Mouse (Mus musculus) thymus, adult 18-20 months (tissue): Measurements from ENCODE around the gene Ctdsp2.

Experiments used
- DNase-seq, 2 experiments: peaks; one replicate each; pipeline ENCODE4 v3.0.0; 2022; ENCODE audit warnings: mixed read lengths in 2 of 2

The Ctdsp2 gene

GRCm38 (mm10) chr10:126978277-126978994 is at the start of gene Ctdsp2:
Ctdsp2 (plus strand) TSS chr10:126978717.
- DNase-seq, result peak; percentile 97 to 98

- no peak for DNase-seq
Measured at GRCm38 (mm10) chr10:126928819-126929206, 49.7 kb upstream of the Ctdsp2 start.

DNA sequence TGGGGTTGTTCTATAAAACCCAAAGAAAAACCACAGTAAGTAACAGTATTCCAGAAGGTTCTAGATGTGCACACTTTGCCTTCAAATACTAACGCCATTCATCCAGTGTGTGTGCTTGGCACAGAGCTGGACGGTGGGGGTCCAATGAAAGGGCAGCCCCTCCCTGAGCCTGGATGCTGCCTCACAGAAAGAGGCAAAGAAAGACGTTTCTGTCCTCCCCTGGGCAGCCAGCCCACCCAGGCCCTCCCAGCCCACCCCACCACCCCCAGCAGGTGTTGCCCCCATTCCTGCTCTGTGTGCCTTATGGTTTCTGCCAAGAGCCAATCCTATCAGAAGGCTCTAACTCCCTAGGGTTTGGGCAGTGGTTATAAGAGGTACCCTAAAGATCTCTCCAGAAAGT is 49.0 kb upstream of the Ctdsp2 start:
- no peak for DNase-seq

DNA sequence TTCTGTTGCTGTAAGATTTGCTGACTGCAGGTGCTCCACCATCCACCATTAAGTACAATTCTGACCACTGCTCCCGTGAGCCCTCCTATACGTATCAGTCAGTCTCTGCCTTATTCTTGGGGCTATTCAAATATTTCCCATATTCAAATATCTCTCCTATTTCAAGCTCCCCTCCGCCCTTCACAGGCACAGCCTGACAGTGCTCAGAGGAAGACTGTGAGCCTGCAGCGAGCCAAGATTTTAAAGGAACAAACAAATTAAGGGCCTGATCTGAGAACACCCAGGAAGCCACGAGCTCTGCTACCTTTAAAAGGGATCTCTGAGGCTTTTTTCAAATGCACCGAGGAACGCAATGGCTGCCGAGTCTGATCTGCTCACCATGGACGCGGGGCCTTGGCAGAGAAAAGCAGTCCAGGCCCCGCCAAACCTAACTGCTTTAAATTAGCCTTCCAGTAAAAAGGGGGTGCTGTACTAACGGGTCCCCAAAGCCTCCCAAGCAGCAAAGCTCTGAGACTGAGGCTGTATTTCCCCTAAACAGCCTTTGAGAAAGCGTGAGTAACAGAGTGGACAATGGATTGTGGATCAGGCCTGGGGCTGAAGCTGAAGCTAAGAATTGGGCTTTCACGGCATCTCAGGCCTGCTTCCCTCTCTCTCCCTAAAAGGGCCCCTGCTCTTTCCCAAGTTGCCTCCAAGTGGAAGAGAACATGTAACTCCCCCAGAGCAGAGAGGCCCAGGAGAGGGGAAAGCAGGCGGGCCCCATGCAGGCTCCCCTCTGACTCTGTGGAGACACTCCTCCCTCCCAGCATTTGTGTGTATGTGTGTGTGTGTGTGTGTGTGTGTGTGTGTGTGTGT is 48.0 kb upstream of the Ctdsp2 start:
- no peak for DNase-seq

GRCm38 (mm10) chr10:126931123-126931759 is 47.3 kb upstream of the Ctdsp2 start:
- DNase-seq, result no peak

DNA sequence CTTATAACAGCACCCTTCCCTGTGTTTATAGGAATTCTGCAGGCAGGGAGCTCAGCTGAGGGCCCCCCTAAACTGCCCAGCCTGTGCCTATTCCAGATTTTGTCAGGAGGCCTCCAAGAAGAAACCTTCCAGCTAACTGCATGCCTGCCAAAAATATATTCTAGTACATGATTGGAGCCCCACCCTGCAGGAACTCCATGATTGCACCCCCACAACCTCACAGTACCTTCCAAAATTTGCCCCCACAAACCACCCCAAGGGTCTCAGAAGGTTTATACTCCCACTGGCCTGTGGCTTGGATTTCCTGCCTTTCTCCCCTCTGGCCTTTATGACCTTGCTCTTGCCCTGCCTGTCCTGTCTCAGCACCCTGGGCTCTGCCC is 46.8 kb upstream of the Ctdsp2 start:
- no peak for DNase-seq

- no peak for DNase-seq
Measured at GRCm38 (mm10) chr10:126934561-126934960, 44.0 kb upstream of the Ctdsp2 start.

DNA sequence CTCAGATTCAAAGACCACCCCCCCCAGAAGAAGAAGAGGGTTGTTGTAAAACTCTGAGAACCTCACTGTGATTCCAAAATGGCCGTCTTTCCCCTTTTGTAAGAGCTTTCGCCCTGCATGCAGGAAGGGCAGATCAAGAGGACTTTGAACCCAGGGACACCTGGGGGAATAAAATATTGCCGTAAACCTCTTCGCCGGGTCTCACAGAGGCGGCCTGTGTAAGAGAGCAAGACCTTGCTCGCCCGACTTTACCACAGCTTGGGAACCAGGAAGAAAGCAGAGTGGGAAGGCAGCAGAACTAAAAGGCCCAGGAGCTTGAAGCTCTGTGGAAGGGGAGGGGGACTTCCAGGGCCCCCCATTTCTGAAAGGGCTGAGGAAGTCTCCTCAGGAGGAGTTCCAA is 43.4 kb upstream of the Ctdsp2 start:
- DNase-seq, result no peak

GRCm38 (mm10) chr10:126935556-126936381 is 42.7 kb upstream of the Ctdsp2 start:
- DNase-seq, result peak in 1 of 2 experiments; percentile 27

DNA sequence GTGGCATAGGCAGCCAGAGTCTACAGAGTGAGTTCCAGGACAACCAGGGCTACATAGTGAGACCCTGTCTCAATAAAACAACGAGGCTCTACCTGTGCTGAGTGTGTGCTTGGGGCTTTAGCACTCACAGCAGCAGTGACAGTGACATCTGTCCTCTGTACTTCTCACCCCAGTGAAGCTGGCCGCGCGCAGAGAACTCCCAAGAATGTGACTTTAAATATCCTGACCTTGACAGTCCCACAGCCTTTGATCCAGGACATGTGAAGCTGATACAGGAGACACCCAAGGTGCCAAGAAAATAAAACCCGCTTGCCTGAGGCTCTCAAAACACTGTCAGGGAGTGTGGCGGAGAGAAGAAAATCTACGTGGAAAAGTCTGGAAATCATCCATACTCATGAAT is 37.6 kb upstream of the Ctdsp2 start:
- no peak for DNase-seq

DNA sequence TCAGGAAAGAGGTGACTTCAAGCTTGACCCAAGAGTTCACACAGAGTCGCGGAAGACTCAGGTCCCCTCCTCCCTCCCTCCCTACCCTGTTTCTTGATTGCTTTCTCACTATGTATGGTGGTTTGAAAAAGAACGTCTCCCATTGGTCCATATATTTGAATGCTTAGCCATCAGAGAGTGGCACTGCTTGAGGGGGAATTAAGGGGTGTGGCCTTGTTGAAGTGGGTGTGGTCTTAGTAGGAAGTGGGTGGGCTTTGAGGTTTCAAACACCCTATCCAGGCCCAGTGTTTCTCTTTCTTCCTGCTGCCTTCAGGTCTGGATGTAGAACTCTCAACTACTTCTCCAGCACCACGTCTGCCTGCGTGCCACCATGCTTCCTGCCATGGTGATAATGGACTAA is 33.0 kb upstream of the Ctdsp2 start:
- DNase-seq, result no peak

DNA sequence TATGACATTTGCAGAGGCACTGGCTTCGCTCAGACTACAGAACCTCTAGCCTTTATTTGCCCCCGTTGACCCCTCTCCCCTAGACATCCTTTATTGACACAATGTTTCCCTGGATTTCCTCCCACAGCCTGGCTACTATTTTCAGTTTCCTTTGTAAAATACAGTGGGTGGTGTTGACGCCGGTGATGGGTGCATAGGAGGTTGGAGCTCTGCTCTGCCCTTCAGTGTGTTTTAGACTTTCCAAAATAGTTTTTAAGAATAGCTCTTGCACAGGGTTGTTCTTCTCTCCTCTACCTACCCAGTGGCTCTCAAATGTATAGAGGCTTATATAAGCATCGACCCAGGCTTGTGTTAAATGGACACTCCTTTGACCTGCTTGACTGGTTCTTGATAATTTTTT is 28.7 kb upstream of the Ctdsp2 start:
- DNase-seq, result no peak

DNA sequence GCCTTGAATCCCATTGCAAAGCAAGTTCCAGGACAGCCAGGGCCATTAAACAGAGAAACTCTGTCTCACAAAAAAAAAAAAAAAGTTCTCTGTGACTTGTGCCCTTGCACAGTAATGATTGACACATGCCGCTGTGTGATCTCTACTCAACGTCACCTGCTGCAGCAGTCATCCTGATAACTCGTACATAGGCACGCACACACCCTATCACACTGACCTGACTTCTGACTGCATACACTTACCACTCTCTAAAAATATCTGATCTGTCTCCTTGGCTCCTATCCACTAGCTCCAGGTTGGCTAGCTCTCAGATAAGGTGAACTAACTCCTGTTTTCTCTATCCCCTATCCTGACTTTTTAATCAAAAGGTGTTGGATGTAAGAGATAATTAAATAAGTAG is 27.9 kb upstream of the Ctdsp2 start:
- no peak for DNase-seq

DNA sequence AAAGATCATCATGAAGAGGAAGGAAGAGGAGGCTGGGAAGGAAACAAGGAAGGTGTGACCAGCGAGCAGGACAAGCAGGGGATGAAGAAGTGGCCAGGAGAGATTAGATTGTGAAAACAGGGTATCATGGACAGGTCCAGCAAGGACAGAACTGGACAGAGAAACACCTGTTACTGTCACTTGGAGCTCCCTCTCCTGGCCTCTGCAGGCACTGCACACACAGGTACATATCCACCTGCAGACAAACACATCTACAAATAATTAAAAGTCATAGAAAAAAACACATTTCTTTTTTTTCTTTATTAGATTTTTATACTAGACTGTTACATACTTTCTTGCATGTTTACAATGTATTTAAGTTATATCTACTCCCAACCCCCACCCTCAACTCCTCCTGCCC is 26.1 kb upstream of the Ctdsp2 start:
- no peak for DNase-seq

GRCm38 (mm10) chr10:126953029-126953471 is 25.5 kb upstream of the Ctdsp2 start:
- no peak for DNase-seq

- no peak for DNase-seq
Measured at GRCm38 (mm10) chr10:126956692-126957358, 21.7 kb upstream of the Ctdsp2 start.

- no peak for DNase-seq
Measured at GRCm38 (mm10) chr10:126957359-126958107, 21.0 kb upstream of the Ctdsp2 start.

DNA sequence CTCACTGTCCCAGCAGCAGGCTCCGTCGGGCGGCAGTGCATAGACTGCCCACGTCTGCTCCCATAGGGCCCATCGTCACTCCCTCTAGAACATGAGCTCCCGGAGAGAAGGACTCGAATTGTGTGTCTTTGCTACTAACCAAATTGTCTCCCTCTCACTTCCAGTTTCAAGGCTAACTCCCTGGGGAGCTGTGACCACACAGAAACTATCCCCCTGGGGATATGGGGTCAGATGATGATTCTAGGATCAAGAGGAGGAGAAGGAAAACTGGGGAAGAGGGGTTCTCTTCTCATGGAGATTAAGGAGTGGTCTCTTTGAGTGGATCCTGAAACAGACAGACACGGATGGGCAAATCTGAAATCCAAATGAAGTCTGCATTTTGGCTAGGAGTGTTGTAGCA is 18.0 kb upstream of the Ctdsp2 start:
- no peak for DNase-seq

GRCm38 (mm10) chr10:126961757-126962156 is 16.8 kb upstream of the Ctdsp2 start:
- DNase-seq, result no peak

GRCm38 (mm10) chr10:126962271-126962965 is 16.1 kb upstream of the Ctdsp2 start:
- DNase-seq, result no peak

DNA sequence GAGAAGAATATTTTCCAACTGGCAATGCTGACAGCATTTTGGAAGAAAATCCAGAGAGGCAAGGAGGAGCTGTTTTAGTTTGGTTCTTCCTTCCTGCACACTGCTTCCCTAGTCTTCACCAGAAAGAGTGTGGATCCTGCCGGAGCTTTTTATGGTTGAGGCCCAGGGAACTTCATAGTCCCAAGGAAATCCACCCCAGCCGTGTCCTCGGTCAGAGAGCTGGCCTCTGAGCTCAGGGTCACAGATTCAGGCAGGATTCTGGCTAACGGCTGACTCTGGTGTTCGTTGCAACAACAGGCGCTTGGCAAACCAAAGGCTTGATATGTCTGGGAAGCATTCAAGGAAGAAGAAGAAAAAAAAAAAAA is 15.6 kb upstream of the Ctdsp2 start:
- no peak for DNase-seq
